Mouse (Mus musculus): ENCODE results near the gene Cntn6. TPM values are rescaled to one million over a fixed set of nuclear protein-coding genes. Genes with fewer than 3 reads are reported as not detected.

The Cntn6 gene
- 10 to 100 TPM; 18.2 to 21.9 (median 20.3) TPM for total RNA-seq (2022)

- DNase-seq (ENCODE audit: low spot score in 2 of 2): peak in 1 of 2 experiments; percentile 21
These were observed at the start of gene Cntn6 for GRCm38 (mm10) chr6:104492490-104493431. Gene Cntn6 (plus strand): TSS chr6:104492790.

GRCm38 (mm10) chr6:104443731-104444130, 48.9 kb upstream of the Cntn6 start:
- DNase-seq (ENCODE audit: low spot score in 2 of 2): no peak

- DNase-seq (ENCODE audit: low spot score in 2 of 2): no peak
These were observed 21.9 kb upstream of the Cntn6 start for GRCm38 (mm10) chr6:104470706-104471105.

DNA sequence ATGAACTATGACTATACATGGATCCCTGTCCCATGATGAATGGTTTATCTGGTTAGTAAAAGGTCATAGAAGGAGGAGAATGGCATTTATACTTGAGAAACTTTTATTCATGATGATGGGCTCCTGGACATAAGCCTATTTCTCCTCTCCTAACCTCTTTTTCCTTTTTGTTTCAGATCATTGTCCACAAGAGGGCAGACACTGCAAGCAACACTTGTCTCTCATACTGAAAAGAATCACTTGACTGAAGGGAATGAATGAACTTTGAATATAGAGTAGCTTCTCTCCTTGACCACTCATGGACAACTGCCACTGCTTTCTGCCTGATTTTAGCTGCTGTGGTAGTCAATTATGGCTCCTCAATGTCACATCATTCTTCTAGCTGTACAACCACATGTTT, 13.3 kb upstream of the Cntn6 start:
- no peak for DNase-seq (ENCODE audit: low spot score in 2 of 2)

DNA sequence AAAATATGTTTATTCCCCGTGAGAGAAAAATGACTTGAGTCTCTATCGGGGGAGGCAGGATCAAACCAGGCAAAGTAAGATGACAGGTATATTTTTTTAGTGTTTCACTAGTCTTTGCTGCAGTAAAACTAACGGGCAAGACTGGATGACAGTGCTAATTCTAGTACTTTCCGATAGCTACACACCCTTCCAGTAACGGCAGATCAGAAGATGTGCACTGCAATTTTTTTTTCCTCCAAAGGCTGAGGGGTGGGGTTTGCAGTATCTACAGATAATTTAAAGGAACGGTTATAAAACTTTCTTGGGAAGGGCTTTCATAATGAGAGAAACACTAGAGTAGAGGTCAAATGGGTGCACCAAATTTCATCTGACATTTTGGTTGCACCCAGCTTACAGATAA, 869 bp downstream of the Cntn6 start:
- no peak for DNase-seq (ENCODE audit: low spot score in 2 of 2)

DNA sequence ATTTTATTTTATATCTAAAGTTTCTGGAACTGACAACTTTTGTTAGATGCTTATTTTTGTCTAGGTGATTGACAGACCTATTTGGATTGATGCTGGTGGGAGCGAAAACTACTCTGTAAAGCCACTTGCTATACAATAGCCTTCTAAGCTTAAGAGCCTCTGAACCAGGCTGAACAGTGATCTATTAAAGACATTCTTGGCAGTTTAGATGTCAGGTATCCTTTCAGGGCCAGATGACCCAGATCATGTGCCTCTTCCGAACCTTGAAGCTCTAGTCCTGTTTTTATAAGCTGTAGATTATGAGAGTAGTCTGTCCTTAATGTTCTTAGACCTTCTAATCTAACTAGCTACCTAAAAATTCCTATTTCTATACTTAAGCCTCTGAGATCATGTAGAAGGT, 3.2 kb downstream of the Cntn6 start:
- no peak for DNase-seq (ENCODE audit: low spot score in 2 of 2)

- DNase-seq (ENCODE audit: low spot score in 2 of 2): no peak
These were observed 71.4 kb downstream of the Cntn6 start for GRCm38 (mm10) chr6:104563993-104564392.

- peak in 1 of 2 experiments; percentile 17 for DNase-seq (ENCODE audit: low spot score in 2 of 2)
These were observed 77.0 kb downstream of the Cntn6 start for GRCm38 (mm10) chr6:104569564-104569963.

GRCm38 (mm10) chr6:104588028-104588427, 95.4 kb downstream of the Cntn6 start:
- no peak for DNase-seq (ENCODE audit: low spot score in 2 of 2)

GRCm38 (mm10) chr6:104600838-104601397, 108.3 kb downstream of the Cntn6 start:
- no peak for DNase-seq (ENCODE audit: low spot score in 2 of 2)

GRCm38 (mm10) chr6:104602894-104603293, 110.3 kb downstream of the Cntn6 start:
- no peak for DNase-seq (ENCODE audit: low spot score in 2 of 2)

DNA sequence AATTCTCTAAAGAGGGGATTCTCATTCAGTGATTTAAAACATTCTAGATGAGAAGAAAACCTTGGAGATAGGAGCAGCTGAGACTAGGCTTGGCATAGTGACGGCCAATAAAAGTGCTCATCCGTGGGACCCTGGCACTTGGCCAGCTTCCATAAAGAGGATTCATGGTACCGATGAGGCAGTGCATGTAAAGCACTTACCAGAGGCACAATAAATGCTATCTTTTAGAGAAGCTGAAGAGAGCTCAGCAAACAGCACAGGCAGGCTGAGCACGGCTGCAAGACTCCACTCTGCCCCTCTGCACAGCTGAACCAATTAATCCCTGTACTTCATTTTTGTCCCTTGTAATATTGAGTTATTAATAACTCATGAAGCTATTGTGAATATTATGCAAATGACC, 110.8 kb downstream of the Cntn6 start:
- no peak for DNase-seq (ENCODE audit: low spot score in 2 of 2)

- DNase-seq (ENCODE audit: low spot score in 2 of 2): no peak
These were observed 112.6 kb downstream of the Cntn6 start for GRCm38 (mm10) chr6:104605214-104605613.

DNA sequence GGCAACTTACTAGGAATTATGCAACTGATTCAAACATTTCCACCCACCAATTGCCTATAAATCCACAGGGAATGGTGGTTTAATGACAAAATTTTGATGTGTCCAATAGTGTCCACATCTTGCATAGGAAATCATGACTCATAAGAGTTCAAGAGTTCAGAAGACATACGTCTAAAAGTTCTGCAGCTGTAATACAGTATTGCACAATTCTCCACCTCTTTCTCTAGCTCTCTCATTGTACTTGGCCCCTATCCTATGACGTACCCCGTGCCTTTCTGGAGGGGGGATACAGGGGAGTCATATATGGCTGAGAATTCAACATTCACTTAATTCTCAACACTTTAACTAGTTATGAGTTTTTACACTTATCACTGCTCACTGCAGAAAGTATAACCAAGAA, 160.9 kb downstream of the Cntn6 start:
- DNase-seq (ENCODE audit: low spot score in 2 of 2): no peak

- no peak for DNase-seq (ENCODE audit: low spot score in 2 of 2)
These were observed 176.1 kb downstream of the Cntn6 start for GRCm38 (mm10) chr6:104668701-104669100.

DNA sequence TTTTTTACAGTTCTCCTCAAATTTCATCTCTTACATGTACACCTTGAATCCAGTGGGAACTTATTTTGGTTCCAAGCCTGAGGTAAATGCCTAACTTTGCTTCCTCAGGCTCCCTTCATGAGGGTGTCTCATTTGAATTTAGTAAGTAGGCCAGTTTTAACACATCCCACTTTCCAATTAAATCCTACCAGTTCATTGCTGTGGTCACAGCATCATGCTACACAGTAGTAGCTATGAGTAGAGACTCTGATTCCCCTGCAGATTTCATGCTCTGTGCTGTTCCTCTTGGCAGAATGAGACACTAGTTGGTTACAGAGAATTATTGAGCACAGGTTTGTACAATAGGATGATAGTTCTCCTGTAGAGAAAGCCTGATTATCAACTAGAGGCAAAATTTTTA, 181.7 kb downstream of the Cntn6 start:
- DNase-seq (ENCODE audit: low spot score in 2 of 2): no peak

GRCm38 (mm10) chr6:104679809-104680495, 187.4 kb downstream of the Cntn6 start:
- DNase-seq (ENCODE audit: low spot score in 2 of 2): no peak

- no peak for DNase-seq (ENCODE audit: low spot score in 2 of 2)
These were observed 195.4 kb downstream of the Cntn6 start for GRCm38 (mm10) chr6:104687980-104688379.

DNA sequence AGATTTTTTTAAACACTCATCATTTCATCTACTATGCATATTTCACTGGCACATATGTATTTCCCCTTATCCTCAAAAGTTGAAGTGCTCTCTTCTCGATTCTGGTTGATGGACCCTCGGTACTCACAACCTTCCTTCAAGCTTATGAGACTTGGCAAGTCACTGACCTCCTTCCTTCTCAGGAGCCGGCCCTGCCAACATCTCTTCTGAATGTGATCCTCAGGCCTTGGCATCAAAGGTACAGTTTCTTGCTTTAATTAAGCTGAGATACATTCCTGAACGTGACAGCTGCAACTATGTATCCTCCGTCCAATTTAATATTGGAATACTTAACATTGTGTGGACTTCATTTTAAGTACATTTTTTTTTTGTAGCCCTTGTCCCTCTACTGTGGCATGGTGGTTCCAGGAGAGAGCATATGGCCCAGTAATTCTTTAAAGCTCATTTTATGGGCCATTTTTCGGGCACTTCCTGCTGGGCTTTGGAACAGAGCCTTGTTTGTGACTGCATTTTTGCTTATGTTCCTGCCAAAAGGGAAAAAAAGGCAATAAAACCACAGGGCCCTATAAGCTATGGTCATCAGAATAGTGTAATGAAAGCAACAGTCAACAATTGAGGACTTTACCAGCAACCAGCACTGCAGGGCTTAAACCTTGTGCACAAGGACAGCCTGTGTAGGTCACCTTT, 196.0 kb downstream of the Cntn6 start:
- DNase-seq (ENCODE audit: low spot score in 2 of 2): no peak

DNA sequence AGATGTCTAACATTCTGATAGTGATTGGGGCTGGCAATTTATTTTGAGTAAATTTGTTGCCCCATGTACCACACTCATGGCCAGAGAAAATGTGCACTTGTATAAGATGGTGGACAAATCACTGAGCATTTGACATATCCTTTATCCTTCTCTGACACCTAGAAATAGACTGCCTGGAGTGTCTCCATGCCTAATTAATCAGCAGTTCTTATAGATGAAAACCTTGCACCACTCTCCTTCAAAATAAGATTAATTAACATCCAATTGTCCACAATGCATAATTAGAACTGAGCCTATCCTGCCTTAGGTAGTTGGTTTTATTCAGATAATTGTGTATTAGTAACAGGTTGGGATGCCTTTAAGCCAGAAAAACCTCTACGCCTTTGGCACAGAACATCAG, 236.0 kb downstream of the Cntn6 start:
- DNase-seq (ENCODE audit: low spot score in 2 of 2): no peak

DNA sequence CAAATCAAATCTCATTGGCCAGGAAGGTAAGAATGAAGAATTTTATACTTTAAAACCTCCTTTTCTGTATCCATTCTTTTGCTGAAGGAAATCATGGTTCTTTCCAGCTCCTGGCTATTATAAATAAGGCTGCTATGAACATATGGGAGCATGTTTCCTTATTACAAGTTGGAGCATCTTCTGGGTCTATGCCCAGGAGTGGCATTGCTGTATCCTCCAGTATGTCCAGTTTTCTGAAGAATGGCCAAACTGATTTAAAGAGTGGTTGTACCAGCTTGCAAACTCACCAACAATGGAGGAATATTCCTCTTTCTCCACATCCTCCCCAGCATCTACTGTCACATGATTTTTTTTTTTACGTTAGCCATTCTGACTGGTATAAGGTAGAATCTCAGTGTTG, 241.7 kb downstream of the Cntn6 start:
- DNase-seq (ENCODE audit: low spot score in 2 of 2): no peak

GRCm38 (mm10) chr6:104738999-104739398, 246.4 kb downstream of the Cntn6 start:
- no peak for DNase-seq (ENCODE audit: low spot score in 2 of 2)
